Mouse (Mus musculus): ENCODE measurements around the gene Slfn14. TPM values are rescaled to one million over a fixed set of nuclear protein-coding genes. Genes with fewer than 3 reads are reported as not detected.
"Not testable (repeated sequence)": the region's sequence is repeated elsewhere in the genome, so short reads cannot be mapped to it uniquely, and the experiment has no call there.

Slfn14 gene
- polyA plus RNA-seq, 1 experiment from 2014 or later, result 0.18 TPM

- 48% methylated on average over 5 of the region's 5 CpGs for WGBS
- H3K27me3 ChIP-seq (ENCODE audit: control insufficient read depth, insufficient read depth, low read length); H3K4me1 ChIP-seq (ENCODE audit: control insufficient read depth, insufficient read depth, low read length); H3K36me3 ChIP-seq (ENCODE audit: control insufficient read depth, insufficient read depth, low read length); H3K9me3 ChIP-seq (ENCODE audit: control insufficient read depth, low read length); H3K4me2 ChIP-seq (replicated peaks; ENCODE audit: low read depth, low read length); H3K27ac ChIP-seq (ENCODE audit: low read depth, low read length); H3K9ac ChIP-seq (ENCODE audit: low read depth, low read length); H3K4me3 ChIP-seq (ENCODE audit: low read length); ATAC-seq (ENCODE audit: low FRiP score, low TSS enrichment): not testable (repeated sequence)
These were observed 52.9 kb downstream of the Slfn14 start for GRCm38 (mm10) chr11:83233621-83234020.

DNA sequence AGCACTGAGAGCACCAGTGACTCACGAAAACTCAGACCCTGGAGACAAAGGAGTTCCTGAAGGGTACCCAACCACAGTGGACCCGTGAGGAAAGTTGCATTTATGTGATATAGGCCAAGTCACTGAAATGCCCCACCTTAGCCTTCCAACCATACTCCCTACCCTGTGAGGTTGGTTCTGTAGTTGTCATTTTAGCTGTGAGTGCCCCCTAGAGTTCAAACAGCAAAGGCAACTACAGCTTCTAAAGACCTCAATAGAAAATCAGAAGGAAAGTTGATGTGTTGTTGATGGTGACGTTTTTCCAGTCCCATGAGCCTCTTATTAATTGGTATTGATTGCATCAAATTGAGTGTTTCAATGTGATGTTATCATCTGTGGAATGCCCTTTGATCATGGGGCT, 55.6 kb downstream of the Slfn14 start:
- H3K4me1 ChIP-seq (ENCODE audit: control insufficient read depth, insufficient read depth, low read length), result no peaks in the 10 kb centered on the region
- H3K4me2 ChIP-seq (replicated peaks; ENCODE audit: low read depth, low read length), result no peak overlapping the region
- H3K9ac ChIP-seq (ENCODE audit: low read depth, low read length), result no peak overlapping the region
- H3K9me3 ChIP-seq (ENCODE audit: control insufficient read depth, low read length), result no peaks in the 10 kb centered on the region
- no peaks in the 10 kb centered on the region for H3K36me3 ChIP-seq (ENCODE audit: control insufficient read depth, insufficient read depth, low read length)
- ATAC-seq (ENCODE audit: low FRiP score, low TSS enrichment), result no peak
- no peaks in the 10 kb centered on the region for H3K27me3 ChIP-seq (ENCODE audit: control insufficient read depth, insufficient read depth, low read length)
- no peak overlapping the region for H3K27ac ChIP-seq (ENCODE audit: low read depth, low read length)
- WGBS, result 62% methylated on average over 3 of the region's 3 CpGs
- no peak overlapping the region for H3K4me3 ChIP-seq (ENCODE audit: low read length)

DNA sequence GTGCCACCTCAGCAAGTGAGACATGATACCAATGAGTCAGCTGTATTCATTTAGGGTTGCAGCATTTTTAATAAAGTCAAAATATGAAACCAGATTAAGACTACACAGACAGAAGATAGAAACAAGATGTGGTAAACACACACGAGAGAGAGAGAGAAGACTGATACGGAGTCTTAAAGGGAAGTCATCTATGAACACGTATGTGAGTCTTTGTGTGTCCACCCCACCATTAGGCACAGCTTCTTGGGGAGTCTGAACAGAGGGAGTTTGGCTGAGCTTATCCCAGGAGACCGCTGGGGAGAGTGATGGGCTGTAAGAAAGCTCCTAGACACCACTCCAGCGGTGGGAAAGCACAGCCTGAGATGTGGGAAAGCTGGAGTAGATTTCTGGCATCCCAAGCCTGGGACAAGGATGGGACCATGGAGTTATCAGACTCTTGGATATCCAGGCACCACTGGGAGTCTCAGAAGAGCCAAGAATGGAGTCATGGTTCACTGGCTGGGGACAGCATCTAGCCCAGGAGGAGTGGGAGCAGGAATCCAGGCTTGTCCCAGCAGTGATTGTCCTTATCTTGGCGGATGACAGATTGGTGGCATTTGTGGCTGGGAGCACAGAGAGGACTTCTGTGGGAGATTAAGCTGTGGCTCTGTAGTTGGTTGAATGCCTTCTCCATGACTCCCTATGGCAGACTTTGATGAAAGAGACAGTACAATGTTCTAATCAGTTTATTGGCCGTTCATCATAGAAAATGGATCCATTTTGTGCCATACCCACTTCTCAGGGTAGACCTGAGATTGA, 58.4 kb downstream of the Slfn14 start:
- no peak overlapping the region for H3K4me3 ChIP-seq (ENCODE audit: low read length)
- H3K27ac ChIP-seq (ENCODE audit: low read depth, low read length), result no peak overlapping the region
- 87% methylated on average over 7 of the region's 7 CpGs for WGBS
- no peak overlapping the region for H3K9ac ChIP-seq (ENCODE audit: low read depth, low read length)
- no peaks in the 10 kb centered on the region for H3K4me1 ChIP-seq (ENCODE audit: control insufficient read depth, insufficient read depth, low read length)
- no peaks in the 10 kb centered on the region for H3K27me3 ChIP-seq (ENCODE audit: control insufficient read depth, insufficient read depth, low read length)
- no peaks in the 10 kb centered on the region for H3K36me3 ChIP-seq (ENCODE audit: control insufficient read depth, insufficient read depth, low read length)
- H3K9me3 ChIP-seq (ENCODE audit: control insufficient read depth, low read length), result no peaks in the 10 kb centered on the region
- ATAC-seq (ENCODE audit: low FRiP score, low TSS enrichment), result no peak
- H3K4me2 ChIP-seq (replicated peaks; ENCODE audit: low read depth, low read length), result no peak overlapping the region

DNA sequence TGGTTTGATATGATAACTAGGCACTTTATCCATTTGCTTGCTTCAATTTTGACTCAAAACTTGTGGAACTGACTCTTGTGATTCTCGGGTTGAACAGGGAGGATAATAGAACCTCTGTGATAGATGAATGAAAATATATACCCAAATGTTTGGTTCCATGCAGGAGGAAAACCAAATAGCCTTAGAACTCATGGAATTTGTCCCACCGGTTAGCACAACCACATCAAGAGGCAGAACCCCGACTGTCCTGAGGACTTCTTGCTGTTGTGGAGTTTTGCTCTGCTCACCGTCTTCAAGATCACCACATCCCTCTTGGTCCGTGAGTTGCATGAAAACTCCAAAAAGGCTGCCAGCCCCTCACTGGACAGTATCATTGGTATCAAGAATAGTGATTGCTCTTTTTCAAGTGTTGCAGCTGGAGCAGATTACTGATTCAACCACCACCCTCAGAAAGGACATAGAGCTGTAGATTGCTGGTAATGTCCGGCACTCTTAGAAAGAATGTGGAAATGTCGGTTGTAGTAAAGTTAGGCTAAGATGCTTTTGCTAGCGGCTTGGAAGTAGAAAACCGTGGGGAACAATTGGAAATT, 61.1 kb downstream of the Slfn14 start:
- Histone ChIP-seq H3K4me3 (ENCODE audit: low read length) (no peak overlapping the region), H3K27ac (ENCODE audit: low read depth, low read length) (no peak overlapping the region), H3K4me1 (ENCODE audit: control insufficient read depth, insufficient read depth, low read length) (no peaks in the 10 kb centered on the region), H3K36me3 (ENCODE audit: control insufficient read depth, insufficient read depth, low read length) (no peaks in the 10 kb centered on the region), H3K9ac (ENCODE audit: low read depth, low read length) (no peak overlapping the region), H3K27me3 (ENCODE audit: control insufficient read depth, insufficient read depth, low read length) (no peaks in the 10 kb centered on the region), H3K4me2 (replicated peaks; ENCODE audit: low read depth, low read length) (no peak overlapping the region), H3K9me3 (ENCODE audit: control insufficient read depth, low read length) (no peaks in the 10 kb centered on the region)
- ATAC-seq (ENCODE audit: low FRiP score, low TSS enrichment), result no peak
- 93% methylated on average over 9 of the region's 9 CpGs for WGBS

Other genes with a start within 250 kb of the Slfn14 start
- 3.3 and 3.8 TPM in 2 replicates for gene Slfn2, start 221.6 kb downstream of the Slfn14 start, polyA plus RNA-seq (2014; fragmentation: Nextera tagmentation; extraction: Ambion mirVana)
- 0.22 TPM in 1 of 2 replicates, not detected in the other for gene Slfn1, start 169.9 kb downstream of the Slfn14 start, polyA plus RNA-seq (2014; fragmentation: Nextera tagmentation; extraction: Ambion mirVana)
- 0.07 TPM in 1 of 2 replicates, not detected in the other for gene Slfn4, start 111.5 kb downstream of the Slfn14 start, polyA plus RNA-seq (2014; fragmentation: Nextera tagmentation; extraction: Ambion mirVana)
- 1.4 and 2.6 TPM in 2 replicates for gene Slfn3, start 95.4 kb downstream of the Slfn14 start, polyA plus RNA-seq (2014; fragmentation: Nextera tagmentation; extraction: Ambion mirVana)
- gene Ap2b1, start 12.3 kb upstream of the Slfn14 start, polyA plus RNA-seq (2014; fragmentation: Nextera tagmentation; extraction: Ambion mirVana), result 35.1 and 83.8 TPM in 2 replicates
- 10.7 and 13.7 TPM in 2 replicates for gene Pex12, start 15.9 kb upstream of the Slfn14 start, polyA plus RNA-seq (2014; fragmentation: Nextera tagmentation; extraction: Ambion mirVana)
- gene Rasl10b, start 122.4 kb upstream of the Slfn14 start, polyA plus RNA-seq (2014; fragmentation: Nextera tagmentation; extraction: Ambion mirVana), result 0.61 and 0.70 TPM in 2 replicates
- gene Gas2l2, start 142.7 kb upstream of the Slfn14 start, polyA plus RNA-seq (2014; fragmentation: Nextera tagmentation; extraction: Ambion mirVana), result not detected in 2 replicates
- gene 1700020L24Rik, start 151.0 kb upstream of the Slfn14 start, polyA plus RNA-seq (2014; fragmentation: Nextera tagmentation; extraction: Ambion mirVana), result 0.44 TPM in 1 of 2 replicates, not detected in the other
- gene Mmp28, start 176.3 kb upstream of the Slfn14 start, polyA plus RNA-seq (2014; fragmentation: Nextera tagmentation; extraction: Ambion mirVana), result 0.55 and 1.1 TPM in 2 replicates
- gene Taf15, start 186.4 kb upstream of the Slfn14 start, polyA plus RNA-seq (2014; fragmentation: Nextera tagmentation; extraction: Ambion mirVana), result 20.3 and 28.1 TPM in 2 replicates
- not detected in 2 replicates for gene Heatr9, start 235.4 kb upstream of the Slfn14 start, polyA plus RNA-seq (2014; fragmentation: Nextera tagmentation; extraction: Ambion mirVana)
- 0.69 TPM in 1 of 2 replicates, not detected in the other for gene Ccl5, start 243.8 kb upstream of the Slfn14 start, polyA plus RNA-seq (2014; fragmentation: Nextera tagmentation; extraction: Ambion mirVana)